Mouse (Mus musculus) midbrain, embryonic 16.5 days (tissue): ENCODE results near the gene Sorcs1. TPM values are rescaled to one million over a fixed set of nuclear protein-coding genes. Genes with fewer than 3 reads are reported as not detected.

Source experiments
- ATAC-seq: fragments of 200-750 bp; cut with Nextera tagmentation; 2 replicates; pipeline ENCODE4 v1.8.0; 2017; ENCODE audit warnings: moderate TSS enrichment
- H3K27ac ChIP-seq: fragments of 300-500 bp; sonication (generic); 2 replicates; pipeline ENCODE4 v1.5.1; 2014; ENCODE audit warnings: mild to moderate bottlenecking, low read length, mixed read lengths
- H3K27me3 ChIP-seq: fragments of 300-500 bp; sonication (generic); 2 replicates; pipeline ENCODE4 v1.6.1; 2014; ENCODE audit warnings: low read depth, low read length, mixed read lengths; ENCODE audit not compliant: control insufficient read depth, insufficient read depth
- H3K36me3 ChIP-seq: fragments of 300-500 bp; sonication (generic); 2 replicates; pipeline ENCODE4 v1.6.1; 2014; ENCODE audit warnings: mild to moderate bottlenecking, low read length, moderate library complexity, mixed read lengths; ENCODE audit not compliant: control insufficient read depth, insufficient read depth
- H3K4me1 ChIP-seq: fragments of 300-500 bp; sonication (generic); 2 replicates; pipeline ENCODE4 v1.6.1; 2014; ENCODE audit warnings: mild to moderate bottlenecking, low read length, mixed read lengths; ENCODE audit not compliant: control insufficient read depth, insufficient read depth
- H3K4me2 ChIP-seq: fragments of 300-500 bp; sonication (generic); 2 replicates; pipeline ENCODE4 v1.6.1; 2014; ENCODE audit warnings: mild to moderate bottlenecking, low read length, mixed read lengths
- H3K4me3 ChIP-seq: fragments of 300-500 bp; sonication (generic); 2 replicates; pipeline ENCODE4 v1.5.1; 2014; ENCODE audit warnings: low read depth, mild to moderate bottlenecking, low read length, moderate library complexity, mixed read lengths
- H3K9ac ChIP-seq: fragments of 300-500 bp; sonication (generic); 2 replicates; pipeline ENCODE4 v1.6.1; 2014; ENCODE audit warnings: low read depth, low read length, mixed read lengths
- H3K9me3 ChIP-seq: fragments of 300-500 bp; sonication (generic); replicated peaks from 2 replicates; pipeline ENCODE4 v1.6.1; 2014; ENCODE audit warnings: mild to moderate bottlenecking, low read length, mixed read lengths; ENCODE audit not compliant: control insufficient read depth, poor library complexity, severe bottlenecking
- WGBS: fragments of 180-500 bp; shearing (Covaris S2); extraction: QIAGEN DNeasy Blood & Tissue Kit; methylation state at CpG from one replicate; pipeline ENCODE4 v1.1.7; 2014; 5-methylcytosine and 5-hydroxymethylcytosine counted together
- polyA plus RNA-seq: library from polyadenylated mRNA; unstranded; fragments of >200 nt; fragmentation: Nextera tagmentation; extraction: Ambion mirVana; gene quantifications from 2 replicates; pipeline ENCODE4 v1.2.1, GENCODE M21; 2015

Gene Sorcs1
- polyA plus RNA-seq, 1 experiment from 2014 or later = 17.8 TPM

- no peaks in the 10 kb centered on the region for H3K27me3 ChIP-seq
- H3K4me2 ChIP-seq = no peak overlapping the region
- H3K9me3 ChIP-seq = no peaks in the 10 kb centered on the region
- 80% methylated on average over 4 of the region's 4 CpGs for WGBS
- H3K4me1 ChIP-seq = no peaks in the 10 kb centered on the region
- ATAC-seq = no peak
- H3K9ac ChIP-seq = no peak overlapping the region
- no peak overlapping the region for H3K4me3 ChIP-seq
- no peak overlapping the region for H3K27ac ChIP-seq
- H3K36me3 ChIP-seq = no peaks in the 10 kb centered on the region
These were observed 81.1 kb downstream of the Sorcs1 start for GRCm38 (mm10) chr19:50597300-50597699.

- no peak for ATAC-seq
- Histone ChIP-seq H3K27ac (no peak overlapping the region), H3K36me3 (no peaks in the 10 kb centered on the region), H3K4me1 (0 out of 2 replicates have a peak, but pooled peaks cover 2% of the 10 kb centered on the region), H3K4me3 (no peak overlapping the region), H3K27me3 (no peaks in the 10 kb centered on the region), H3K9ac (no peak overlapping the region), H3K4me2 (no peak overlapping the region), H3K9me3 (no peaks in the 10 kb centered on the region)
- WGBS = 98% methylated on average over 5 of the region's 5 CpGs
These were observed 92.3 kb downstream of the Sorcs1 start for GRCm38 (mm10) chr19:50586182-50586581.

- no peak overlapping the region for H3K9ac ChIP-seq
- peaks cover 2% of the 10 kb centered on the region; the same call in 1 of the 2 replicates for H3K4me1 ChIP-seq
- no peak overlapping the region for H3K27ac ChIP-seq
- H3K36me3 ChIP-seq = no peaks in the 10 kb centered on the region
- no peak overlapping the region for H3K4me2 ChIP-seq
- no peak for ATAC-seq
- H3K9me3 ChIP-seq = no peaks in the 10 kb centered on the region
- H3K4me3 ChIP-seq = no peak overlapping the region
- H3K27me3 ChIP-seq = no peaks in the 10 kb centered on the region
These were observed 95.5 kb downstream of the Sorcs1 start for GRCm38 (mm10) chr19:50582952-50583351.

GRCm38 (mm10) chr19:50569669-50570195 lies 108.7 kb downstream of the Sorcs1 start:
- Histone ChIP-seq H3K9ac (no peak overlapping the region), H3K4me1 (no peaks in the 10 kb centered on the region), H3K4me3 (no peak overlapping the region), H3K9me3 (no peaks in the 10 kb centered on the region), H3K4me2 (no peak overlapping the region), H3K27me3 (no peaks in the 10 kb centered on the region), H3K27ac (no peak overlapping the region), H3K36me3 (no peaks in the 10 kb centered on the region)
- no peak for ATAC-seq
- WGBS = 15% methylated on average over 1 of the region's 1 CpGs

- 97% methylated on average over 2 of the region's 2 CpGs for WGBS
These were observed 112.1 kb downstream of the Sorcs1 start for GRCm38 (mm10) chr19:50566306-50566705.

GRCm38 (mm10) chr19:50558771-50559170 lies 119.7 kb downstream of the Sorcs1 start:
- Histone ChIP-seq H3K27me3 (no peaks in the 10 kb centered on the region), H3K36me3 (no peaks in the 10 kb centered on the region), H3K27ac (no peak overlapping the region), H3K4me3 (no peak overlapping the region), H3K9ac (no peak overlapping the region), H3K4me1 (0 out of 2 replicates have a peak, but pooled peaks cover 3% of the 10 kb centered on the region), H3K4me2 (no peak overlapping the region), H3K9me3 (no peaks in the 10 kb centered on the region)
- no peak for ATAC-seq
- 18% methylated on average over 6 of the region's 6 CpGs for WGBS

More at GRCm38 (mm10) chr19:50566306-50566705, 112.1 kb downstream of the Sorcs1 start:
- Histone ChIP-seq H3K9ac (no peak overlapping the region), H3K27me3 (no peaks in the 10 kb centered on the region), H3K4me3 (no peak overlapping the region), H3K4me2 (no peak overlapping the region), H3K9me3 (no peaks in the 10 kb centered on the region), H3K27ac (no peak overlapping the region), H3K36me3 (no peaks in the 10 kb centered on the region), H3K4me1 (no peaks in the 10 kb centered on the region)
- no peak for ATAC-seq

GRCm38 (mm10) chr19:50534031-50534430 lies 144.4 kb downstream of the Sorcs1 start:
- H3K9me3 ChIP-seq = no peaks in the 10 kb centered on the region
- H3K27me3 ChIP-seq = no peaks in the 10 kb centered on the region
- no peak overlapping the region for H3K4me2 ChIP-seq
- no peak for ATAC-seq
- no peak overlapping the region for H3K4me3 ChIP-seq
- H3K9ac ChIP-seq = no peak overlapping the region
- H3K36me3 ChIP-seq = no peaks in the 10 kb centered on the region
- no peaks in the 10 kb centered on the region for H3K4me1 ChIP-seq
- 24% methylated on average over 5 of the region's 5 CpGs for WGBS
- no peak overlapping the region for H3K27ac ChIP-seq

- Histone ChIP-seq H3K4me1 (no peaks in the 10 kb centered on the region), H3K9ac (no peak overlapping the region), H3K4me3 (no peak overlapping the region), H3K36me3 (no peaks in the 10 kb centered on the region), H3K9me3 (no peaks in the 10 kb centered on the region), H3K27me3 (no peaks in the 10 kb centered on the region), H3K4me2 (no peak overlapping the region), H3K27ac (no peak overlapping the region)
- 75% methylated on average over 3 of the region's 3 CpGs for WGBS
- no peak for ATAC-seq
These were observed 150.6 kb downstream of the Sorcs1 start for GRCm38 (mm10) chr19:50527835-50528234.

- Histone ChIP-seq H3K4me1 (no peaks in the 10 kb centered on the region), H3K27ac (no peak overlapping the region), H3K9ac (no peak overlapping the region), H3K9me3 (no peaks in the 10 kb centered on the region), H3K36me3 (no peaks in the 10 kb centered on the region), H3K27me3 (no peaks in the 10 kb centered on the region), H3K4me2 (no peak overlapping the region), H3K4me3 (no peak overlapping the region)
- no peak for ATAC-seq
- WGBS = 61% methylated on average over 8 of the region's 8 CpGs
These were observed 152.4 kb downstream of the Sorcs1 start for GRCm38 (mm10) chr19:50526094-50526493.
